Mouse (Mus musculus): ENCODE results near the gene Nfu1. TPM values are rescaled to one million over a fixed set of nuclear protein-coding genes. Genes with fewer than 3 reads are reported as not detected.

Gene Nfu1
- polyA plus RNA-seq, 1 experiment from 2014 or later = 113 TPM

DNA sequence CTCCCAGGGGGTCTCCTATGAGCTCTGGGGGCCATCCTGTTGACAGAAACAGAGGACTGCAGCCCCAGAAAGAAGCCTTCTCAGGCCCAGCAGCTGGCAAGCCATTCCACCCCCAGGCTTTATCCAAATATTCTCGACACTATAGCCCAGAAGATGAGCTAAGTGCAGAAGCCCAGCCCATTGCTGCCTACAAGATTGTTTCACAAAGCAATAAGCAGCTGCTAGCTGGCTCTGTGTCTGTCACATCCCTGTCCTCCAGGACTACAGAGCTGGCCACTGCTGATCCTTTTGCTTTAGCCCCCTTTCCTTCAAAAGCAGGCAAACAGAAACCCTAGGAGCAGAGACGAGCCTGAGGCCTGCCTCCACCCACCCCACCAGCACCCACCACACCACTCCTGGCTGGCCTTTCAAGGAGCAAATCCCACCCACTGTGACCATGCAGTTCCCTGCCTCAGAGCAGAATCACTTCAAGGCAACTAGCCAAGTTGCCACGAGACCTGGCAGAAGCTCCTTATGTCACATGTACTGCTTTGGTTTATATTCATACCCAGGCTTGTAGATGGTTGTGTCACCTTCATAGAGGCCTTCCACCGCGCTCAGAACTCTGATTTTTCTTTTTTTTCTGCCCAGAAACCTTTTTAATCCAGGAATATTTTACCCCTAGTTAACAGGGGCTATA is 12.3 kb upstream of the Nfu1 start:
- WGBS = 88% methylated on average over 5 of the region's 5 CpGs
- H3K27ac ChIP-seq = no peak overlapping the region
- no peak overlapping the region for H3K4me3 ChIP-seq (replicated peaks)
- no peak overlapping the region for H3K4me2 ChIP-seq (replicated peaks)
- H3K4me1 ChIP-seq (replicated peaks) = no peaks in the 10 kb centered on the region
- H3K36me3 ChIP-seq = peaks cover 39% of the 10 kb centered on the region
- no peak for ATAC-seq
- no peaks in the 10 kb centered on the region for H3K27me3 ChIP-seq
- no peak overlapping the region for H3K9ac ChIP-seq (replicated peaks)
- H3K9me3 ChIP-seq = no peaks in the 10 kb centered on the region

DNA sequence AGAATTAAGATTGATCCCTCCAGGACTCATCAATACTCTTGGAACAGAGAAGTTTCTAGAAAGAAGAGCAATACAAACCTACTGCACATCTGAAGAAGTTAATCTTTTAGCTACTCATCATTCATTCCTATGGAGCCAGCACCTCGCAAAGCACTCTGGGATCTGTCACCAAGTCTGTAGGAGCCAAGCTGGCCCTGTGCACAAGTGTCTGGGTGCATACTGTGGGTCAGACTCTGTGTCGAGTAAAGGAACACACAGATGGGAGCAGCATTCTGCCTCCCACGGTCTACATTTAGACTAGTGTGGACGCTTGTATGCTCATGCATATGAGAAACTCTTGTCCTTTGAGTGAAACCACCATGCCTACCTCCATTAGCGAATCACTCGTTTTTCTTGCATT is 11.7 kb upstream of the Nfu1 start:
- Histone ChIP-seq H3K27ac (no peak overlapping the region), H3K36me3 (peaks cover 39% of the 10 kb centered on the region), H3K4me1 (replicated peaks) (no peaks in the 10 kb centered on the region), H3K27me3 (no peaks in the 10 kb centered on the region), H3K4me3 (replicated peaks) (no peak overlapping the region), H3K9me3 (no peaks in the 10 kb centered on the region), H3K9ac (replicated peaks) (no peak overlapping the region), H3K4me2 (replicated peaks) (no peak overlapping the region)
- ATAC-seq = no peak
- 95% methylated on average over 6 of the region's 6 CpGs for WGBS

DNA sequence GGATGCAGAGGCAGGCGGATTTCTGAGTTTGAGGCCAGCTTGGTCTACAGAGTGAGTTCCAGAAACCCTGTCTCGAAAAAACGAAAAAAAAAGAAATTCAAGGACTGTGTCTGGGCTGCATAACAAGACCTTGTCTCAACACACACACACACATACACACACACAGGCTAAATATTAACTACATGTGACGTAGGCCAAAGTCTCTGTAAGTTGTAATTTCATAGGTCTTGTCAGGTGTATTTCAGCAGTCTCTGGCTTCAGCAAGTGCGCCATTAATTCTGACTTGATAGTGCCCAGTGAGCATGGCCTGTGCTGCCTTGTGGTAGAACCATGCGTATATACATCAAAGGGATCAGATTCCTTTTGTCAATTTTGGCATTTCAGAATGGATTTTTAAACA is 7.0 kb upstream of the Nfu1 start:
- Histone ChIP-seq H3K27me3 (no peaks in the 10 kb centered on the region), H3K36me3 (peaks cover 21% of the 10 kb centered on the region), H3K27ac (no peak overlapping the region), H3K4me1 (replicated peaks) (no peaks in the 10 kb centered on the region), H3K9me3 (no peaks in the 10 kb centered on the region), H3K4me3 (replicated peaks) (no peak overlapping the region), H3K9ac (replicated peaks) (no peak overlapping the region), H3K4me2 (replicated peaks) (no peak overlapping the region)
- no peak for ATAC-seq
- WGBS = 92% methylated on average over 6 of the region's 6 CpGs

DNA sequence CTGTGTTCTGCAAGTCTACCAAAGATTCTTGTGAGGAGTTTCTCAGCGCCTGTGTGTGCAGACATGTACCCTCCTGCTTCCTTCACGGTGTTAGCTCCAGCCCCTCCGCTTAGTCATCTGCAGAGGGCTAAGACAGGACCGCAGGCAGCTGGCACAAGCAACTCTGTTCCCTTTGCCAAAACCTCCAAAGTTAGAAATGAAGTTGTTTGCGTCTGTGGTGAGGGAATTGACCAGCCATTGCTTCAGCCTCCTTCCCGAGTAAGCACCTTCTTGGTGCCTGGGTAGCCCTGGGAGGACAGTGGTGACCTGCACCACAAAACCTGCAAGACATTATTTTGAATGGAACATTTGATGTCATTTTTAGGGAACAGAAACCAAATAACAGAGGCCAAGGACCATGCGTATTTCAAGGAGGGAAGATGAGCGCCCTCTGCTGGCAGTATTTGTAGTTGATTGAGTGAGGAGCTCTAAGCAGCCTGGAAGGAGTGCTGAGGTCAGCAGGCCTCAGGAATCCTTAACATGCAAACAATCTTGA is 6.4 kb upstream of the Nfu1 start:
- H3K36me3 ChIP-seq = peaks cover 15% of the 10 kb centered on the region
- H3K9me3 ChIP-seq = no peaks in the 10 kb centered on the region
- no peak overlapping the region for H3K27ac ChIP-seq
- ATAC-seq = peak; percentile 69; the same call in 1 of the 2 replicates
- no peak overlapping the region for H3K4me3 ChIP-seq (replicated peaks)
- H3K4me2 ChIP-seq (replicated peaks) = no peak overlapping the region
- no peaks in the 10 kb centered on the region for H3K4me1 ChIP-seq (replicated peaks)
- no peaks in the 10 kb centered on the region for H3K27me3 ChIP-seq
- no peak overlapping the region for H3K9ac ChIP-seq (replicated peaks)
- 53% methylated on average over 8 of the region's 8 CpGs for WGBS

DNA sequence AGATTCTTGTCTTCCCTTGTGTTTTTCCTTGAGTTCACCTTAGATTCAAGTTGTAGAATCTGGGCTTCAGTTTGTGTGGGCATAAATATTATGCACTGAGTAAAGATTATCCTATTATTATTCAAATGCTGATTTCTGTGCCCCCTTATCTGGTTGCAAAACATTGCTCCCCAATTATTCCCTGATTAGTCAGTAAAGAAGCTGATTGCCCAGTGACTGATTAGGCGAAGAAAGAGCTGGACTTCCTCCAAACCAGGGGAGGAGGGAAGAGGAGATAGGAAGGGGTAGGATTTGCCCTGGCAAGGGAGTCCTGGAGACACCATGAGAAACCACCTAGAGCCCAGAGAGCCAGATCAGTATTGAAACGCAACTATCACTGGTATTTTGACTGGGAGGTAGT is 4.9 kb upstream of the Nfu1 start:
- no peak overlapping the region for H3K9ac ChIP-seq (replicated peaks)
- no peak overlapping the region for H3K4me3 ChIP-seq (replicated peaks)
- H3K4me2 ChIP-seq (replicated peaks) = no peak overlapping the region
- H3K36me3 ChIP-seq = 0 out of 2 replicates have a peak, but pooled peaks cover 6% of the 10 kb centered on the region
- ATAC-seq = no peak
- H3K9me3 ChIP-seq = no peaks in the 10 kb centered on the region
- H3K27me3 ChIP-seq = no peaks in the 10 kb centered on the region
- H3K4me1 ChIP-seq (replicated peaks) = peaks cover under 1% of the 10 kb centered on the region; the same call in 1 of the 2 replicates
- H3K27ac ChIP-seq = no peak overlapping the region
- WGBS = 75% methylated on average over 2 of the region's 2 CpGs

DNA sequence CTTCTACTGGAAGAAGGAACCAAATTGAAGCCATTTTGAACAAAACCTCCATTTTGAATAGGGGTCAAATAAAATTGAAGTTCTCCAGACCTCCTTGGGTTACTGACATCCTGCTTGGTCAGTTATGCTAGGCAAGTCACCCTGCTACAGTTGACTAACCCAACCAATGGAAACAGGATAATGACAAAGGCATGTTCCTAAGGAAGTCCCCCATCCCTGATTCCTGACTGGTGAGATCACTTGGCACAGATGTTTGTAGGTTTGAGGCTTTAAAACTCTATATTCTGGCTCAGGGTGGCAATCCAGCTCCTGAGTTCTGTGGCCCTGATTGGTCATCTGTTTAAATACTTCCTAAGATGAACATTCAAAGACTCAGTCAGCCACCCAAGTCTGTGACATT is 3.5 kb upstream of the Nfu1 start:
- Histone ChIP-seq H3K4me1 (replicated peaks) (peaks cover 9% of the 10 kb centered on the region), H3K4me2 (replicated peaks) (no peak overlapping the region), H3K27me3 (no peaks in the 10 kb centered on the region), H3K9ac (replicated peaks) (no peak overlapping the region), H3K4me3 (replicated peaks) (no peak overlapping the region), H3K9me3 (no peaks in the 10 kb centered on the region), H3K36me3 (no peaks in the 10 kb centered on the region), H3K27ac (no peak overlapping the region)
- ATAC-seq = no peak

DNA sequence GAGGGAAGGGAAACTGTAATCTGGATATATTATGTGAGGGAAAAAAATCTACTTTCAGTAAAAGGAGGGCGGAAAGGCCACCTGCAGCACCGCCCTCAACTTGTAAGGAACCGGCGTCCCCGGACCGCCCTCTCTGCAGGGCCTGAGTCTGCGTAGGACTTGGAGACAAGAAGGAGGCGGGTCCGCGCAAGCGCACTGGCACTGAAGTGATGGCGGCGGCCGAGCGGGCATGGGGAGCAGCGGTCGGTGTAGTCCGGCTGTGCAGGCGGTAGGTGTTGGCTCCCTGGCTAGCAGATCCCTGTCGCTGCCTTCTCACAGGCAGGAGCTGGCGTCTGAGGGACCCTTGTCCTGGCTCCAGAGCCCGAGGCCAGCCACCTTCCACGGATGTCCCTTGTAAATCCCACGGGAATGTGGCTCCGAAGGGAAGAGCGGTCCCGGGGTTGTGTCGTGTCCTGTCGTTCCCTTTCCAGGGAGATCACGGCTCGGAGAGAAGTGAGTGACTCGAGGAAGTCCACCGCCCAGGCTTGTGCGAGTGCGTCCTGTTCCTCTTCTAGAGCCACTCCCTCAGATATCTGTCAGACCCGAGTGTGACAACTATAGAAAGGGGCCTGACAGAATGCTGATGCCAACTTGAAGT is 774 bp downstream of the Nfu1 start:
- no peaks in the 10 kb centered on the region for H3K27me3 ChIP-seq
- no peaks in the 10 kb centered on the region for H3K9me3 ChIP-seq
- H3K9ac ChIP-seq (replicated peaks) = peak overlapping the region; percentile 95
- H3K27ac ChIP-seq = peak overlapping the region; percentile 86
- peak; percentile 98 for ATAC-seq
- H3K4me1 ChIP-seq (replicated peaks) = peaks cover 14% of the 10 kb centered on the region
- under 1% methylated on average over 36 of the region's 36 CpGs for WGBS
- H3K4me2 ChIP-seq (replicated peaks) = peak overlapping the region; percentile 69
- peak overlapping the region; percentile 88 for H3K4me3 ChIP-seq (replicated peaks)
- H3K36me3 ChIP-seq = peaks cover 17% of the 10 kb centered on the region

DNA sequence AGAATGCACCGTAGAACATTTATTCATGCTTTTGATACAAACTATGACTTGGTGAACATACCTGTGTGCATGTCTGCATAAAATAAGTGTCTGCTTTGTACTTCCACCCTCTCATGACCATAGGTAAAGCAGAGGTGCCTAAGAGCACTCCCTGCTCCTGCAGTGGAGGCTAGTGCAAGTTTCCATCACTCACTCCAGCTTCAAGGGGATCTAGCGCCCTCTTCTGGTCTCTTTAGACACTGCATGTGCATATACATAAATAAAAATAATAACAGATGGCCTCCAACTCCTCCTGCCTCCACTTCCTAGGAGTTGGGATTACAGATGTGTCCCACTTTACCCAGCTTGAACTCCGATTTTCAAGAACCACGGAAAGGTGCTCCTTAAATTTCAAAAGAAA is 7.9 kb downstream of the Nfu1 start:
- H3K4me2 ChIP-seq (replicated peaks) = no peak overlapping the region
- WGBS = 69% methylated on average over 4 of the region's 4 CpGs
- H3K27ac ChIP-seq = no peak overlapping the region
- ATAC-seq = no peak
- no peak overlapping the region for H3K9ac ChIP-seq (replicated peaks)
- peaks cover 64% of the 10 kb centered on the region for H3K36me3 ChIP-seq
- no peaks in the 10 kb centered on the region for H3K9me3 ChIP-seq
- no peak overlapping the region for H3K4me3 ChIP-seq (replicated peaks)
- H3K27me3 ChIP-seq = no peaks in the 10 kb centered on the region
- no peaks in the 10 kb centered on the region for H3K4me1 ChIP-seq (replicated peaks)

DNA sequence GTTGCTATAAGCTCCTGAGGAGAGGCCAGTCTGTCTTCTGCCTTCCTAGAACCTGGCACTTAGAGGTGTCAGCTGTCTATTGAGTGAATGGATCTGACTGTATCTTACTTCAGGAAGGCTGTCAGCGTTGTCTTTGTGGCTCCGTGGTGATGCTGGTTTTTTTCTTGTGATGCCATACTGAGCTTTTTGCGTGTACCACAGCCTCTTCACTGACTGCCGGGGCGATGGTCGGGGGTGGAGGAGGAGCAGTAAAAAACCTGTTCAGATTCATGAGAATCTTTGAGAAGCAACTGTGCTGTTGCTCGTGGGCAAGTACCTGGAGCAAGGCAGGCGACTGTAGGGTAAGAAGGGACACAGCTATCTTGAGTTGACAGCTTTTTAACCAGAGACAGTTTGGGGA is 9.8 kb downstream of the Nfu1 start:
- no peaks in the 10 kb centered on the region for H3K9me3 ChIP-seq
- peaks cover 66% of the 10 kb centered on the region for H3K36me3 ChIP-seq
- no peak for ATAC-seq
- WGBS = 92% methylated on average over 8 of the region's 8 CpGs
- H3K4me3 ChIP-seq (replicated peaks) = no peak overlapping the region
- no peak overlapping the region for H3K4me2 ChIP-seq (replicated peaks)
- no peaks in the 10 kb centered on the region for H3K27me3 ChIP-seq
- no peak overlapping the region for H3K27ac ChIP-seq
- H3K9ac ChIP-seq (replicated peaks) = no peak overlapping the region
- H3K4me1 ChIP-seq (replicated peaks) = no peaks in the 10 kb centered on the region

DNA sequence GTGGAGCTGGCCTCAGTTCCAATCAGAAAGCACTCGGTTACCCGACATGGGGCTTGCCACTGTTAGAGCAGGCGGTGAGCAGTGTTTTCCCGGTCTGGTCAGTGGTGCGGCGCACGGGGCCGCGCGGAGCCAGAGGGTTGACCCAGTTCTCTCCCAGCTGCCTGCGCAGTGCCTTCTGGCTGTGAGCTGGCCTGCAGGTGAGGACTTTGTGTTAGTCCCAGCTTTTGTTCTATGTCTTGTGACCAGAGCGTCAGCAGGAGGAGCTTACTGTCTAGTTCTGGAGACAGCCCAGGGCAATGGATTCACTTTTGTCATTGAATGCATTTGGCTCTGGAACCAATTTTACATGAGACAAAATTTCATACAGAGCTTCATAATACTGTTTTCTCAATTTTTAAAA is 12.8 kb downstream of the Nfu1 start:
- Histone ChIP-seq H3K27me3 (no peaks in the 10 kb centered on the region), H3K4me2 (replicated peaks) (no peak overlapping the region), H3K27ac (no peak overlapping the region), H3K9ac (replicated peaks) (no peak overlapping the region), H3K36me3 (peaks cover 75% of the 10 kb centered on the region), H3K9me3 (no peaks in the 10 kb centered on the region), H3K4me3 (replicated peaks) (no peak overlapping the region), H3K4me1 (replicated peaks) (no peaks in the 10 kb centered on the region)
- no peak for ATAC-seq
- WGBS = 98% methylated on average over 12 of the region's 12 CpGs

DNA sequence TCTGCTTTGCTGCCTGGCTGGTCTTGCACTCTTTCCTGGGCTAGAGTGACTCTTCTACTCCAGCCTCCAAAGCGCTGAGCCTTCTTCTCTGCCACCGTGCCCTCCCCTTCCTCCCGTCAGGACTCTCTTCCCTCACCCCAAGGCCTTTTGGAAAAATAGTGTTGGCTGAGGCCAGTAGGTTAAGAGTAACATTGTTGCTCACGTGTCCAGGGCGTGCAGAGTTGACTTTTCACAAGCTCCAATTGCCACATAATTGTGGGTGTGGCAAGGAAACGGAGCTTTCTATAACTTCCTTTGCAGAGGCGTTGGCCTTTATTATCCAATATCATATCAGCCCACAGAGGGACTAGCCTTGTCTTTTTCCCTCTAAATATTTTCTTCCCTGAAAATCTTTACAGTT is 17.9 kb downstream of the Nfu1 start:
- no peak for ATAC-seq
- H3K9ac ChIP-seq (replicated peaks) = no peak overlapping the region

DNA sequence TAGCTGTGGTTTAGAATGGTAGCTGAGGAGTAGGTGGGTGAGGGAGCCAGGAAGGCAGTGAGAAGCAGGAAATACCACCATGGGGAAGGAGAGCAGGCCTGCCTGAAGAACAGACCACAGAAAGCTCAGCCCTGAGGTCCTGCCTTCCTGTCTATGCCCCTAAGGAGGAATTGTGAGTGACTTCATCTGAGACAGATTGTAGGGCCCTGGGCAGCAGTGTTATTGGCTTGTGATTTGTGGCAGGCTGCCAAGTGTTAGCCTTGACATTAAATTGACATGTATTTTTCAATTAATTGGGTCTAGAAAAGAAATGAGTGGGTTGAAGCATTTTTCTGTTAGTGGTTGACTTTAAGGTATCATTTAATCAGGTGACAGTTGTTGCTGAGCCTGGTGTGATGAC is 19.8 kb downstream of the Nfu1 start:
- Histone ChIP-seq H3K36me3 (peaks cover 62% of the 10 kb centered on the region), H3K4me1 (replicated peaks) (no peaks in the 10 kb centered on the region), H3K4me3 (replicated peaks) (no peak overlapping the region), H3K9me3 (no peaks in the 10 kb centered on the region), H3K27me3 (no peaks in the 10 kb centered on the region), H3K27ac (no peak overlapping the region), H3K9ac (replicated peaks) (no peak overlapping the region), H3K4me2 (replicated peaks) (no peak overlapping the region)
- no peak for ATAC-seq

More for the DNA sequence above, 17.9 kb downstream of the Nfu1 start:
- no peak overlapping the region for H3K27ac ChIP-seq
- H3K9me3 ChIP-seq = no peaks in the 10 kb centered on the region
- H3K4me1 ChIP-seq (replicated peaks) = no peaks in the 10 kb centered on the region
- H3K4me3 ChIP-seq (replicated peaks) = no peak overlapping the region
- H3K4me2 ChIP-seq (replicated peaks) = no peak overlapping the region
- 91% methylated on average over 7 of the region's 7 CpGs for WGBS
- peaks cover 76% of the 10 kb centered on the region for H3K36me3 ChIP-seq
- no peaks in the 10 kb centered on the region for H3K27me3 ChIP-seq
